Mouse (Mus musculus) adrenal gland, adult 2 months (tissue): Measurements from ENCODE around the gene Dbp. TPM values are rescaled to one million over a fixed set of nuclear protein-coding genes. Genes with fewer than 3 reads are reported as not detected.

Experiments
- DNase-seq: peaks from one replicate; pipeline ENCODE4 v3.0.0; 2021
- polyA plus RNA-seq: library from polyadenylated mRNA; depleted of rRNA; stranded (reverse); fragments of >200 nt; gene quantifications from 2 replicates; pipeline ENCODE4 v1.2.3, GENCODE M21; 2012
- total RNA-seq, 2 experiments: library from RNA; stranded (reverse); gene quantifications; 2 replicates each; pipeline ENCODE4 v1.2.3; 2021

The Dbp gene
- total and polyA plus RNA-seq, 3 experiments, result 54.3 to 796 (median 225) TPM

DNA sequence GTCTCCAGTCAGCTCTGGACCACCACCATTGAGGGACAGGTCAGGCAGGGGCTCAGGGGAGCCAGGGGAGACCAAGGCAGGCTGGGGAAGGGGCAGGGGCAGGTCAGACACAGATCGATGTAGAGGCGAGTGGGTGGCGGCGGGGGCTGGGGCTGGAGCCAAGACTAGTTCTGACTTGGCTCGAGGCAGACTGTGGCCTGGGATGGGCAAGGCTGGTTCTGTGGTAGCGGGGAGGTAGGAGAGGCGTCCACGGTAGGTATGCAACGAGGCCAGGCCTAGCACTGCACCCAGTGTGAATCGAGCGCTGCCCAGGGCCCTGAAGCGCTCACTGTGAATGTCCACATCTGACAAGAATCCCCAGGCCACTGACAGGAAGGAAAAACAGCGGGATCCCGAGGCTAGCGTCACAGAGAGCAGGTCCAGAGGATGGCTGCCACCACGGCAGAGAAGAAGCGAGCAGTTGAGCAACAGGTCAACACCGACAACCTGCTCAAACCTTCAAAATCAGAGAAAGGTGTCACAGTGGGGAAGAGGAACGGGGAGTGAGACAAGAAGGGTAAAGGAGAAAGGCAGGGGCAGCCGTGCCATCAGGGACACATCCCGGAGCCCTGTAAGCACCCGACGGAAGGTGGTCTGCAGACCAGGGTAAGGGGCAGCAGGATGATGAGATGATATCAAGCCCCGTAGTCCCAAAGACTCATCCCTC, 6.6 kb downstream of the Dbp start:
- DNase-seq, result no peak

DNA sequence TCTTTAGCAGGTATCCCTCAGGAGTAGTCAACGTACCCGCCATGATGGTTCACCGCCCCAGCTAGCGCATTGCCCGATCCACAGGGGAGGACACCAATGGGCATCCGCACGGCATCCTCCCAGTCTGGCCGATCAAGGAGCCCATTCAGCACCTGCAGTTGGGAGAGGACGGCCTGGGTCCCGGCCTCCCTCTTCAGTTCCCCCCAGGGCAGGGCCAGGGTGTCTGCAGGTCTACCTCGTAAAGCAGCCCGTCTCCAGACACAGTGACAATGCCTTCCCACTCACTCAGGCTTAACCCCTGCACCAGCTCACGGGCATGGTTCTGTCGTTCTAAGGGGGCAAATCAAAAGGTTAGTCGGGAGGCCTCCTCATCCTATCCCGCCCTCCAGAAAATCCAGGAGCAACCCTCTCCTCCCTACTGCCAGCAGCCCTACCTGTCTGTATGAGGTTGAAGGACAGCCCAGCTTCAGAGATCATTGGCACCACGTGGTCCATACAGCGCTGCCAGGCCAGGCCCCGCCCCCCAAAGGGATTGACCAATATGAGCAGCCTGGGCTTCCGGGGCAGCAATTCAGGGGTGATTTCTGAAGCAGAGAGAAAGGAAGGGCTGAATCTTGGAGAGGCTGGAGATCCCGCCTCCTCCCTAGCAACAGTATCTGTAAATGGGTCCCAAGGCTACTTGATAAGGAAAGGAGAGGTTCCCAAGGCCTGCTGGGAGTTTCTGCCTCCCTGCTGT, 7.3 kb downstream of the Dbp start:
- peak; percentile 90 for DNase-seq

DNA sequence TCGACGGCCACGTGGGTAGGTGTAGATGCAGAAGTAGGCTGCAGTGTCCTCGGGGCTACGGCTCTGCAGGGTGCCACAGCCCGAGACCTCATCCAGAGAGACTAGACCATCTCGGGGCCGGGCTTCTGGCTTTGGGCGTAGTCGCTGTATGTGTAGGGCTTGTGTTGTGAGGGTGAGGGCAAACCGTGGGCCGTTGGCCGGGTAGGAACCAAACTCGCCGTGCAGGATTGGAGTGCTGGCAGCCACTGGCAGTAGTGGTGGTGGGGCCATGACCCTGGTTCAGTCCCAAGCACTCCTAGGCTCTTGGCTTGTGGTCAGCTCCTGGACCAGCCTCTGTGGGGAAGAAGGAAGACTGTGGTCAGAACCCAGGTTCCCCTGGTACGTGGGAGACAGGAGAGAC, 8.5 kb downstream of the Dbp start:
- DNase-seq, result no peak

DNA sequence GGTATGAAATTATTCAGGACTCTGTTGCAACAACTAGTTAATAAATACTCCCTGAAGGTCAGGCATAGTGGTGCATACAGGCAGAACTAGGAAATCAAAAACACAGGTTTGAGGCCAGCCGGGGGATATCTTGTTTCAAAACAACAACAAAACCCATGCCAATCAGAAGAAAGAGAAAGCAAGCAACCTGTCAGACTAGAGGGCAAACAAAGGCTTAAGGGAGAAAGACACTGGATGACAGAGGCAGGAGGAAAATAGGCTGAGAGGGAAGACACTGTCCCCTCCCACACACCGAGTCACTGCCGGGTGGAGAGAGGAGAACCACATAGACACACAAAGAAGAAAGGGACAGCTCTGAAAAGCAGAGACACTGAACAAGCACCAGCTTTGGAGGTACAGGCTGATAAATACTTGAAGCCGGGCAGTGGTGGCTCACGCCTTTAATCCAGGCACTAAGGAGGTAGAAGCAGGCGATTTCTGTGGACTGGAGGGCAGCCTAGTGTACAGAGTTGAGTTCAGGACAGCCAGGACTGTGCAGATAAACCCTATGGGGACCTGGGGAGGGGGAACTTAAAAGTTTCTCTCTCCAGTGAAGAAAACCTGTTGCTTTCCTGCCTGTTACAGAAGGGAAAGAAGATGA, 9.1 kb downstream of the Dbp start:
- peak; percentile 38 for DNase-seq

DNA sequence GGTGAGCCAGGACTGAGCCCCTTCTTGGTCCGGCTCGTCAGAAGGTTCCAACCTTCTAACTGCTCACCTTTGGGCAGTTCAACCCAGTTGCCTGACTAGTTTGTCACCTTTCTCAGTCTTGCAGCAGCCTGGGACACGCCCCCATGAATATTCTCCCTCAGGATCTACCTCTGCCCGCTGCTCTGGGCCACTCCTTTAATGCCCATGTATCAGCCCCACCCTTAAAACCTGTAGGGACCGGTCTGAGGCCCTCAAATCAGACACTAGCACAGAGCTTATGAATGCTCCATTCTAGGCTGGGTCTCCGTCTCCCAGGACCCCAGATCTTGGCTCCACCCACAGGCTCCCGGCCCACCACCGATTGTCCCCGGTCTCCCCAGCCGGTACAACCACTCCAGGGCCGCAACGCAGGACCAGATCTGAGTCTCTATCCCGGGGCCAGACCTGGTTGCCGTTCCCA, 9.8 kb downstream of the Dbp start:
- DNase-seq, result no peak

DNA sequence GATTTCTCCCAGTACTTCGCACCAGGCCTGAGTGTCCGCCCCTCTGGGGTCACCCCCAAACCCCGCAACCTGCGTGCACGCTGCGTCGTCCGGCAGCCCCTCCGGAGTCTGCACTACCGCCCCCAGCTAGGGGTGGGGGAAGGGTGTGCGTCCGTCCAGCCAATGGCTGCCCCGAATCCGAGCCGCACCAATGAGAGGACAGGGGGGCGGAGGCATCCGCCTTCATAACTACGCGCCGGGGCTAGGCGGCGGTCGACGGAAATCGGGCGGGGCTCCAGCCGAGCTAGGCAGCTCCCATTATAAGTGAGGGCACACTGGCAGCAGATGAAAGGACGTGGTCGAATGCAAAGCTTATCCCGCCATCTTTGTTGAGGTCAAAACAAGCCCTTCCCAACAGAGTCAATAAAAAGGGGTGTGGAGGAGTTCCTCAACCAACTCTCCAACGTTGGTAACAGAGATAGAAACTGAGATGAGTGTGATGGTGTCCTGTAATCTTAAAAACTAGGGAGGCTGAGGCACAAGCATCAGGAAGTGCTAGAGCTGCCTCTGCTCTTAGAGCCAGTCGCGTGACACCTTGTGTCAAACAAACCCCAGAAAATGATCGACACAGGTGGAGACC, 10.3 kb downstream of the Dbp start, which contains the start of gene Rpl18:
Rpl18 (plus strand) TSS at position 368 of the 619 bp plus-strand sequence.
- peak; percentile 99 for DNase-seq

DNA sequence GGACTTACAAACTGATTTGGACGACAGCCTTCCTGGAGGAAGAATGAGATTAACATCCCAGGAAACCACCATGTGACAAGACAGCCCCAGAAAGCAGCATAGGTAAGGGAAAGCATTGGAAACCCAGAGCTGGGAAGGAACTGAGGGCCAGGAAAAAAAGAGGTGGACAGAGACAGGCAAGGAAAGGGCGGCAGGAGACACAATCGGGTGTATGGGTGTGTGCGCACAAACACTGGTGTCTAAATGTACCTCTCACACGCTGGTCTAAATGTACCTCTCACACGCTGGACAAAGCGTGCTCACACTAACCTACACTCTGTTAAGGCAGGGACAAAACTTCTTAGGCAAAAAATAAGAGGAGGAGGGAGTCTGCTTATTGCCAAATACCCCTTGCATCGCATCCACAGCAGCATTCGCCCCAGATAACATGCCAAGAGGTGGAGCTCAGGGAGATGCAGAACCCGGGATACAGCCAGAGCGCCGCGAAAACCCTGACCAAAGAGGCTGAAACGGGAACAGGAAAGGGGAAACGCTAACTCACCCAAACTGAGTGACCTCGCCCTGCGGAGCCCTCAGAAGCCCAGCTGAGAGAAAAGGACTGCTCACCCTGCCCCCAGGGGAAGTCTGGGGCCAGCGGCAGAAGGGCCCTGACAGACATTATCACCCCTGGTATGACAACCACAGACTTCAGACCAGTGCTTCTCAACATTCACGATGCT, 11.0 kb downstream of the Dbp start:
- DNase-seq, result peak; percentile 38

DNA sequence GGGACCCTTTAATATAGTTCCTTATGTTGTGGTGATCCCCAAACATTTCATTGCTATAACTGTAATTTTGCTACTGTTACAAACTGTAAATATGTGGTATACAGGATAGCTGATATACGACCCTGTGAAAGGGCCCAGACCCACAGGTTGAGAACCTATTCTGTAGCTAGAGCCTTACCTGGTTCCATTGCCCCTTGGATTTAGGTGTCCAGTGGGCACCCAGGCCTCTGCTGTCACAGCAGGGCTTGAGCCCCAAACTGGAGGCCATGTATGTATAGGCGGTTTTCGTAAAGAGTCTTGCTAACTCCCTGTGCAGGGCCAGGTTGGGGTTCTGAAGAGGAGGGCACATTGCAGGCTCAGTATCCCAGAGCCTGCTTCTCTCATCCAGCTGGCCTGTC, 11.6 kb downstream of the Dbp start:
- DNase-seq, result no peak

DNA sequence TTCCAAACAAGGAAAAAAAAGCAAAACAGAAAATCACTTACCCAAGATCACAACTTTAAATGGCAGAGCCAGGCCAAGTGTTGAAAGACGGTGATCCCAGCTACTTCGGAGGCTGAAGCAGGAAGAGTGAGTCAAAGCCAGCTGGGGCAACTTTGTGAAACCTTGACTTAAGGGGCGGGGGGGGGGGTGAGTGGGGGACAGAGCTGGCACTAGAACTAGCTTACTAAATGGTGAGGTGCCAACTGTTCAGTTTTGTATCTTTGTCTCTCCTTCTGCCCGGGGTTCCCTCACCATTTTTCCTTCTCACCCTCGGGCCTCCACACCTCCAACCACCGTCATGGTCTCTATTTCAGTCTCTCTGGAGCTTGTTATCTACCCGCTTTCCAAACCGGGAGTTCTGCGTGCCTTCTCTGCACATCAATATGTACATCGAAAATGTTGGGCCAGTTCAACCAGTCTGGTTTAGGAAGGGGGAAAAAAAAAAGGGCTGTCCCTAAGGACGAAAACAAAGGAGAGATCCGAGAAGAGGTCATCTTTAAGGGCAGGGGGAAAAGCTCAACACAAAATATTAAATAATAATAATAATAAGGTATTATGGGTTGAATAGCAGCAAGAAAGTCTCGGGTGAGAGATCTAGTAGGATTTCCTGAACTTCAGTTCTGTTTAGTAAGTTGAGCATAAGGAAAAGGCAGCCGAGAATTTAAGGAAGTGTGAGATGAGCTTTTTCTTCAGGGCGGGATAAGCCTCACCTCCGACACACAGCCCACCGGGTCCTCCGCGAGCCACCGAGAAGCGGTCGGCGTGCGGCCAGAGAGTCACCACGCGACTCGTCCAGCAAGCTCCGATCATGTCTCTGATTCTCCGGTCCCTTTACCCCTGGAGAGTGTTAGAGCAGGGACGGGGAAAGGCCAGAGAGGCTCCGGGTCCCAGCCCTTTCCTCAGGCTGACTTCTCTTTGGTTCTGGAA, 12.3 kb downstream of the Dbp start:
- peak; percentile 42 for DNase-seq

DNA sequence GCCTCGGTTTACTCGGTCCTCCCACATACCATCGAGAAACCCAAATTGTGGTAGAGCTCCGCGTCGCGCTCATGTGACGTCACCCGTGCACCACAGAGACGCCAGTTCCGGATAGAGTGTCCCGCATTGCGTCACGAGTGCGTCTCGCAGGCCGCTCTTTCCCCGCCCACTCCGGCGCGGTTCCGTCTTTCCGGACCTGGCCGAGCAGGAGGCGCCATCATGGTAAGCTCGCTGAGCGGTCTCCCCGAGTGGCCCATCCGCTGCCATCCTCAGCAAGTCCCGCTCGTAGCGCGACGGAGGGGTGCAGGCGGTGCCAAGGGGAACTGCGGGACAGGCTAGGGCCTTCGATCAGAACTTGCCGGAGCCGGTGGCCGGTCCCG, 13.0 kb downstream of the Dbp start, which contains the start of gene Sphk2:
Sphk2 (minus strand) TSS at position 85 of the 380 bp plus-strand sequence.
- peak; percentile 97 for DNase-seq

DNA sequence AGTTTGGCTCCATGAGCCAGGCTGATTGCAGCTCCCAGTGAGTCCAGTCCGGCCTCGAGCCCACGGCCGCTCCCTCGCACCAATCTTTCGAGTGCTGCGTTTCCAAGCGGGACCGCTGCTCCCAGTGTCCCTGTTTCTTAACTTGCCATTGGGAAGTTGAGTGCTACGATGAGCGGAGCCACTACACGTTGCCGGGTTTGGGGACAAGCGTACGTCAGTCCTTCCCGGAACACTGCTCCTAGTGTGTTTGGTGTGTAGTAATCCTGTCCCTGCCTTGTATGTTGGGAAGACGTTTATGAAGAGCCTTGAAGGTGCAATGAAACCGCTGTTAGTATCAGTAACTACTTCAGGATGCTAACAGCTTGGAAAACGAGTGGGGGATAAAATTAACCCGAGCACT, 13.4 kb downstream of the Dbp start:
- DNase-seq, result no peak

DNA sequence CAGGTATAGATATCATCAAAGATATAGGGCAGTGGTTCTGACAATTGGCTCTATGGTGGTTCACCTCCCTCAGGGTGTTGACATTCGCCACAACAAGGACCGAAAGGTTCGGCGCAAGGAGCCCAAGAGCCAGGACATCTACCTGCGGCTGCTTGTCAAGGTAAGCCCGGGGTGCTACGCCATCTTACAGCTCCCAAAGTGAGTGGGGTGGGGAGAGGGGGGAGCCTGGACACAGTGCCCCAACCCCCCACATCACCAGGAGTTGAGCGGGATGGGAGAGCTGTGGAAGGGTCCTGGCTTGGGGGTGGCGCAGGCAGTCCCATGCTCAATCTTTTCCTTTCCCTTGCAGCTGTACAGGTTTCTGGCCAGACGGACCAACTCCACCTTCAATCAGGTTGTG, 14.3 kb downstream of the Dbp start:
- DNase-seq, result no peak

DNA sequence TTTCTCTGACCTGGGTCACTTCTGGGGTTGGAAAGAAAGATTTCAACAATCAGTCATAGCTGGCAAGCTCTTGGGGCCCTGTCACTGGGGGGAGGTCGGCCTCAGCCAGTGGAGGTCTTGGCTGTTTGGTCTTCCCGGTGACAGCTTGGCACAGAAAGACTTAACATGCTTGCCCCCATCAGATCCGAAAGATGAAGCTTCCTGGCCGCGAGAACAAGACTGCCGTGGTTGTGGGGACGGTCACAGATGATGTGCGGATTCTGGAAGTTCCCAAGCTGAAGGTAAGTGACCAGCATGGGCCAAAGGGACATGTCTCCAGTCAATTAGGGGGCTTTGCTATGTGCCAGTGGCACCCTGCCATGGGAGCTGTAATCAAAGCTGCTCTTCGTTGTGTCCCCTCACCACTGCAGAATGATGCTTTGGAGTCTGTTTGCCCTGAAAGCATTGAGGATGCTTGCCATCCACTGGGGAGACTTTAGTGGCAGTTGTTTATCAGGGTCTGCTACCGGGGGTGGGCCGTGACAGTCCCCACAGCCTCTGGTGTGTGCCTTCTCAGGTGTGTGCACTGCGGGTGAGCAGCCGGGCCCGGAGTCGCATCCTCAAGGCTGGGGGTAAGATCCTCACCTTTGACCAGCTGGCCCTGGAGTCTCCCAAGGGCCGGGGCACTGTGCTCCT, 15.0 kb downstream of the Dbp start:
- DNase-seq, result no peak

DNA sequence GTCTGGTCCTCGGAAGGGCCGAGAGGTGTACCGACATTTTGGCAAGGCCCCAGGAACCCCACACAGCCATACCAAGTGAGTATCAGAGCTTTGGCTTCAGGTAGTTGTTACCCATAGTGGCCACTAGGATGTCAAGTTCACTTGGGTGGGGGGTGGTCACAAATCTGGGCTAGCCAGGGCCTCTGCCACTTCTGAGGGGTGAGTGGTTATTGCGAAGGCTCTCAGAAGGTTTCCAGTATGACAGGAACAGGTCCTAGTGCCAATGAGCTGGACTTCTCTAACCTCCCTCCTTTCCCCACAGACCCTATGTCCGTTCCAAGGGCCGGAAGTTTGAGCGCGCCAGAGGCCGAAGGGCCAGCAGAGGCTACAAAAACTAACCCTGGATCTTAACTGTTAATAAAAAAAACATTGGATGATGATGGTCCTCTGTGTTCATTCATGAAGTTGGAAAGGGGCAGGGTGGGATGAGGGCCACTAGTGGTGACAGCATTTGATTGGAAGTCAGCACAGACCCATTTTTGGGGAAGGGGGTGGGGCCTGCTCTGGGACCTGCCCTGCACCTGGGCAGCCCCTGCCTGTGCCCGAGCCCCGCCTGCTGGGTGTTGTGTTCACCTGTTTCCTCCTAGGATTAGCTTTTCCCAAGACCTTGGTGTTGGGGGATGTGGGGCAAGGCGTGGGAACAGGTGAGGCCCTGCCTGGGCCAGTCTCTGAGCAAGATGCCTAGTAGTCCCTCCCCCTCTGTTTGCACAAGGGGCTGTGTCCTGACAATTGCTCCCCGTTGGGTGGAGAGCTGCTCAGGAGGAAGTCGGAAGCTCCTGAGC, 15.7 kb downstream of the Dbp start, which contains the start of gene Fam83e:
Fam83e (plus strand) TSS at position 800 of the 821 bp plus-strand sequence.
- no peak for DNase-seq

DNA sequence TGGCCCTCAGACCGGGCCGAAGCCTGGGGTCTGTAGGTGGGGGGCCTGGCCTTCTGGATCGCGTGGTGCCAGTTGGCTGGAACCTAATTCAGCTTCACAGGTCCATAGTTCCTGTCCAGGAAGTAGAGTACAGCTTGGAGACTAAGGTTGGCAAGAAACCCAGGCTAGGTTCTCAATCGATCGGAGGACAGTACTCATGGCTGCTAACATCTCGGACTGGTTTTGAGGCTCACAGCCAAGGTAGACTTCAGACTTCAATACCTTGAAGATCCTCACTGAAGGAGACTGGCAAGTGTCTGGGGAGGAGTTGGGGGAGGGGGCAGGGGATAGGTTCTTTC, 16.3 kb downstream of the Dbp start:
- DNase-seq, result no peak

DNA sequence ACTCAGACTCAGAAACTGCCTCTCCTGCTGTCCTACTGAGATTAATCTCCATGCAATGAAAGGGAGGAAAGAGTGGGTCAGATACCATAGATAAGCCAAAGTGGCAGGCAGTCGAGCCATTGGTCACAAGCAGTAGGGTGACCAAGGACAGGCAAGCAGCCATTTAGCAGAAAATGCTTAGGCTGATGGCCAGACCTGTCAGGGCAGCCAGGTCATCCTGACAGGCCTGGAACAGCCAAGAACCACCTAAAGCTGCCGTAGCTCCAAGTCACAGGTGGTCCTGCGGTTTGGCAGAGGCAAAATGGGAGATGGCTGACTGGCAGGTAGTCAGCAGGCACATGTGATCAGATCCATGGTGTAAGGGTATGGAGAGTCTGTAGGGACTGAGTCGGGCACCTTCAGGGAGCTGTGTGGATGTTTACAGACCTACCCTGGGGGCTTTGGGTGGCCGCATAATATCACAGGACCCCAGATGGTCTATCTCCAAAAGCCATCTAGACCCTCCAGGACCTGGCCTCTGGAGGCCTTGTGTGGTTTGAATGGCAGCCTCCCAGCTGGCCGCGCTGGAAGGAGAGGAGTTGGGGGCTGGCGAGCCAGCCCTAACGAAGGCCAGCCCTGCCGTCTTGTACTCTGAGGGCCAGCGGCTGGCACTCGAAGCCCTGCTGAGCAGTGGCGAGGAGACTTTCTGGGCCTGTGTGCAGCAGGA, 16.9 kb downstream of the Dbp start:
- peak; percentile 38 for DNase-seq

DNA sequence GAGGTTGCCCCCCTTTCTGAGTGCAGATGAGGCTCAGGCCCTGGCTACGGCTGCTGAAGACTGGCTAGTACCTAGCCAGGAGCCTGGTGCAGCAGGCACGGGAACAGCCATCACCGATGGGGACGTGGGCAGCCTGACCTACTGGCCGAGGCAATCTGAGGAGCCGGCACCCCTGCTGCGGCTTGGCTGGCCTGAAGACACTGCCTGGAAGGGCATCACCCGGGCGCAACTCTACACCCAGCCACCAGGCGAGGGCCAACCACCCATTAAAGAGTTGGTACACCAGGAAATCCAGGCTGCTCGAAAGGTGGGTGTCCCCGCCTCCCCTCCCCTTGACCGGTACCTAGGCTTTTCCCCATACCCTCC, 17.4 kb downstream of the Dbp start:
- DNase-seq, result no peak

DNA sequence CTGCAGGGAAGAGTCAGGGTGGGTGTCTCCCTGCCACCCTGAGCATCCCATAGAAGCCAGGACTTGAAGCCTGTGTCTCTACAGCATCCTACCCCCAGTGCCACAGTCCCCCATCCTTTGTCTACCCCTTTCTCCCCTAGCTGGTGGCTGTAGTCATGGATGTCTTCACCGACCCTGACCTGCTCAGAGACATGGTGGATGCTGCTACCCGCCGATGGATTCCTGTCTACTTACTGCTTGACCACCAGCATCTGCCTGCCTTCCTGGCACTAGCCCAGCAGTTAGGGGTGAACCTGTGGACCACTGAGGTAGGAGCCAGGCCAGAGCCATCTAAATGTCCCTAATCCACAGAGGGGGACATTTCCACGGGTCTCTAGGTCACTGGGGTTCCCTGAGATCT, 18.4 kb downstream of the Dbp start:
- no peak for DNase-seq

DNA sequence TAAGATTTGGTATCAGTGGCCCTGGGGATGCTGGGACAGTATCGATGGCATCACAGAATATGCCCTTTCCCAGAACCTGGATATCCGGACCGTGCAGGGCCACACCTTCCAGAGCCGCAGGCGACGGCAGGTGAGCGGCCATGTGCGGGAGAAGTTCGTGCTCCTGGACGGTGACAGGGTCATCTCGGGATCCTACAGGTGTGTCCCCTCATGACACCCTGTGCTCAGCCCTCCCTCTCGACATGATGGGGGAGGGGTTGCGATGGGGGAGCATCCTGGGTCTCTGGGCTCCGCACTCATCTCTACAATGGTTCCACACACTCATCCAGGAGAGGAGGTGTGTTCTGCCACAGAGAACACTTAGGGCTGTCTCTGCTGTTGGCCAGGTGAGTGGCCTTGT, 18.9 kb downstream of the Dbp start:
- no peak for DNase-seq
